Mouse (Mus musculus) midbrain, embryonic 13.5 days (tissue): ENCODE measurements at regions not wholly inside any gene's neighbourhood (a gene's known extent, or its start where the extent isn't known, plus 50 kb on each side); places are given as distances from the start of the nearest gene placed in this dataset.

Experiments used
- ATAC-seq: fragments of 200-750 bp; cut with Nextera tagmentation; 2 replicates; pipeline ENCODE4 v1.8.0; 2017; ENCODE audit warnings: mild to moderate bottlenecking, moderate TSS enrichment, moderate library complexity
- H3K27ac ChIP-seq: fragments of 300-500 bp; sonication (generic); 2 replicates; pipeline ENCODE4 v1.5.1; 2015; ENCODE audit warnings: inconsistent platforms, mild to moderate bottlenecking, moderate library complexity
- H3K27me3 ChIP-seq: fragments of 300-500 bp; sonication (generic); 2 replicates; pipeline ENCODE4 v1.6.1; 2015; ENCODE audit warnings: mild to moderate bottlenecking, inconsistent platforms
- H3K36me3 ChIP-seq: fragments of 300-500 bp; sonication (generic); 2 replicates; pipeline ENCODE4 v1.6.1; 2015; ENCODE audit warnings: mild to moderate bottlenecking, inconsistent platforms
- H3K4me1 ChIP-seq: fragments of 300-500 bp; sonication (generic); replicated peaks from 2 replicates; pipeline ENCODE4 v1.6.1; 2015; ENCODE audit warnings: inconsistent platforms
- H3K4me2 ChIP-seq: fragments of 300-500 bp; sonication (generic); replicated peaks from 2 replicates; pipeline ENCODE4 v1.6.1; 2015; ENCODE audit warnings: moderate library complexity, mild to moderate bottlenecking, inconsistent platforms
- H3K4me3 ChIP-seq: fragments of 300-500 bp; sonication (generic); replicated peaks from 2 replicates; pipeline ENCODE4 v1.5.1; 2015; ENCODE audit warnings: mild to moderate bottlenecking, inconsistent platforms
- H3K9ac ChIP-seq: fragments of 300-500 bp; sonication (generic); replicated peaks from 2 replicates; pipeline ENCODE4 v1.6.1; 2015; ENCODE audit warnings: mild to moderate bottlenecking, inconsistent platforms
- H3K9me3 ChIP-seq: fragments of 300-500 bp; sonication (generic); 2 replicates; pipeline ENCODE4 v1.6.1; 2016; ENCODE audit warnings: mild to moderate bottlenecking, inconsistent platforms
- WGBS: fragments of 180-500 bp; shearing (Covaris S2); methylation state at CpG from one replicate; pipeline ENCODE4 v1.1.7; 2015; 5-methylcytosine and 5-hydroxymethylcytosine counted together

- Histone ChIP-seq H3K4me2 (no peak overlapping the region), H3K9ac (no peak overlapping the region), H3K4me3 (no peak overlapping the region), H3K27me3 (no peaks in the 10 kb centered on the region), H3K36me3 (no peaks in the 10 kb centered on the region), H3K4me1 (no peaks in the 10 kb centered on the region), H3K27ac (no peak overlapping the region), H3K9me3 (no peaks in the 10 kb centered on the region)
- 88% methylated on average over 7 of the region's 7 CpGs for WGBS
- ATAC-seq, result no peak
Observed at GRCm38 (mm10) chr5:119169274-119169673, 501.2 kb upstream of the Tbx3 start.

- H3K4me3 ChIP-seq, result no peak overlapping the region
- no peaks in the 10 kb centered on the region for H3K27me3 ChIP-seq
- no peak overlapping the region for H3K9ac ChIP-seq
- H3K36me3 ChIP-seq, result no peaks in the 10 kb centered on the region
- 90% methylated on average over 1 of the region's 1 CpGs for WGBS
- H3K9me3 ChIP-seq, result no peaks in the 10 kb centered on the region
- H3K27ac ChIP-seq, result no peak overlapping the region
- ATAC-seq, result no peak
- H3K4me1 ChIP-seq, result no peaks in the 10 kb centered on the region
- H3K4me2 ChIP-seq, result no peak overlapping the region
Observed at GRCm38 (mm10) chr5:119171626-119172025, 498.8 kb upstream of the Tbx3 start.

- no peak for ATAC-seq
- H3K27me3 ChIP-seq, result no peaks in the 10 kb centered on the region
- H3K4me3 ChIP-seq, result no peak overlapping the region
- WGBS, result 74% methylated on average over 9 of the region's 9 CpGs
- H3K36me3 ChIP-seq, result no peaks in the 10 kb centered on the region
- H3K9ac ChIP-seq, result no peak overlapping the region
- no peaks in the 10 kb centered on the region for H3K9me3 ChIP-seq
- H3K4me1 ChIP-seq, result no peaks in the 10 kb centered on the region
- no peak overlapping the region for H3K27ac ChIP-seq
- H3K4me2 ChIP-seq, result no peak overlapping the region
Observed at GRCm38 (mm10) chr5:119178805-119179204, 491.7 kb upstream of the Tbx3 start.

- 77% methylated on average over 5 of the region's 5 CpGs for WGBS
- no peaks in the 10 kb centered on the region for H3K36me3 ChIP-seq
Observed at GRCm38 (mm10) chr5:119183545-119184047, 486.9 kb upstream of the Tbx3 start.

GRCm38 (mm10) chr5:119186611-119187010 is 483.9 kb upstream of the Tbx3 start:
- H3K4me3 ChIP-seq, result no peak overlapping the region
- no peak for ATAC-seq
- H3K9ac ChIP-seq, result no peak overlapping the region
- H3K27me3 ChIP-seq, result no peaks in the 10 kb centered on the region
- H3K27ac ChIP-seq, result no peak overlapping the region
- H3K4me2 ChIP-seq, result no peak overlapping the region
- peaks cover 3% of the 10 kb centered on the region; the same call in 1 of the 2 replicates for H3K9me3 ChIP-seq
- no peaks in the 10 kb centered on the region for H3K4me1 ChIP-seq
- H3K36me3 ChIP-seq, result no peaks in the 10 kb centered on the region
- 52% methylated on average over 3 of the region's 3 CpGs for WGBS

More at GRCm38 (mm10) chr5:119183545-119184047, 486.9 kb upstream of the Tbx3 start:
- H3K4me1 ChIP-seq, result no peaks in the 10 kb centered on the region
- H3K4me3 ChIP-seq, result no peak overlapping the region
- no peak overlapping the region for H3K4me2 ChIP-seq
- ATAC-seq, result no peak
- H3K9ac ChIP-seq, result no peak overlapping the region
- no peak overlapping the region for H3K27ac ChIP-seq
- H3K9me3 ChIP-seq, result no peaks in the 10 kb centered on the region
- H3K27me3 ChIP-seq, result no peaks in the 10 kb centered on the region

GRCm38 (mm10) chr5:119188476-119188875 is 482.0 kb upstream of the Tbx3 start:
- Histone ChIP-seq H3K9me3 (peaks cover 3% of the 10 kb centered on the region; the same call in 1 of the 2 replicates), H3K27ac (no peak overlapping the region), H3K36me3 (no peaks in the 10 kb centered on the region), H3K4me3 (no peak overlapping the region), H3K4me1 (no peaks in the 10 kb centered on the region), H3K27me3 (no peaks in the 10 kb centered on the region), H3K9ac (no peak overlapping the region), H3K4me2 (no peak overlapping the region)
- WGBS, result 50% methylated on average over 6 of the region's 6 CpGs
- ATAC-seq, result no peak

GRCm38 (mm10) chr5:119193699-119194681 is 476.5 kb upstream of the Tbx3 start:
- H3K4me3 ChIP-seq, result no peak overlapping the region
- H3K9me3 ChIP-seq, result peaks cover 3% of the 10 kb centered on the region; the same call in 1 of the 2 replicates
- H3K27me3 ChIP-seq, result no peaks in the 10 kb centered on the region
- no peak for ATAC-seq
- H3K27ac ChIP-seq, result no peak overlapping the region
- no peak overlapping the region for H3K4me2 ChIP-seq
- 57% methylated on average over 21 of the region's 21 CpGs for WGBS
- H3K36me3 ChIP-seq, result no peaks in the 10 kb centered on the region
- no peaks in the 10 kb centered on the region for H3K4me1 ChIP-seq
- no peak overlapping the region for H3K9ac ChIP-seq

- Histone ChIP-seq H3K4me2 (no peak overlapping the region), H3K4me1 (no peaks in the 10 kb centered on the region), H3K9me3 (no peaks in the 10 kb centered on the region), H3K27ac (no peak overlapping the region), H3K36me3 (no peaks in the 10 kb centered on the region), H3K27me3 (no peaks in the 10 kb centered on the region), H3K9ac (no peak overlapping the region), H3K4me3 (no peak overlapping the region)
- no peak for ATAC-seq
- 45% methylated on average over 9 of the region's 9 CpGs for WGBS
Observed at GRCm38 (mm10) chr5:119199906-119200305, 470.6 kb upstream of the Tbx3 start.

GRCm38 (mm10) chr5:119201251-119201650 is 469.2 kb upstream of the Tbx3 start:
- 77% methylated on average over 8 of the region's 8 CpGs for WGBS
- no peak overlapping the region for H3K9ac ChIP-seq
- H3K4me1 ChIP-seq, result no peaks in the 10 kb centered on the region

GRCm38 (mm10) chr5:119204736-119205135 is 465.7 kb upstream of the Tbx3 start:
- Histone ChIP-seq H3K4me2 (no peak overlapping the region), H3K4me1 (no peaks in the 10 kb centered on the region), H3K9ac (no peak overlapping the region), H3K4me3 (no peak overlapping the region), H3K36me3 (no peaks in the 10 kb centered on the region), H3K9me3 (no peaks in the 10 kb centered on the region), H3K27ac (no peak overlapping the region), H3K27me3 (no peaks in the 10 kb centered on the region)
- no peak for ATAC-seq
- 86% methylated on average over 2 of the region's 2 CpGs for WGBS

More at GRCm38 (mm10) chr5:119201251-119201650, 469.2 kb upstream of the Tbx3 start:
- Histone ChIP-seq H3K36me3 (no peaks in the 10 kb centered on the region), H3K27ac (no peak overlapping the region), H3K4me2 (no peak overlapping the region), H3K9me3 (no peaks in the 10 kb centered on the region), H3K4me3 (no peak overlapping the region), H3K27me3 (no peaks in the 10 kb centered on the region)
- no peak for ATAC-seq

- Histone ChIP-seq H3K27me3 (no peaks in the 10 kb centered on the region), H3K27ac (no peak overlapping the region), H3K4me3 (no peak overlapping the region), H3K9me3 (no peaks in the 10 kb centered on the region), H3K4me2 (no peak overlapping the region), H3K4me1 (no peaks in the 10 kb centered on the region), H3K36me3 (no peaks in the 10 kb centered on the region), H3K9ac (no peak overlapping the region)
- 78% methylated on average over 13 of the region's 13 CpGs for WGBS
- no peak for ATAC-seq
Observed at GRCm38 (mm10) chr5:119208077-119208476, 462.4 kb upstream of the Tbx3 start.

- WGBS, result 85% methylated on average over 4 of the region's 4 CpGs
- no peak overlapping the region for H3K9ac ChIP-seq
- no peaks in the 10 kb centered on the region for H3K27me3 ChIP-seq
- H3K27ac ChIP-seq, result no peak overlapping the region
- H3K36me3 ChIP-seq, result no peaks in the 10 kb centered on the region
- H3K4me1 ChIP-seq, result peaks cover 5% of the 10 kb centered on the region; the same call in 1 of the 2 replicates
- no peak overlapping the region for H3K4me3 ChIP-seq
- no peak overlapping the region for H3K4me2 ChIP-seq
- no peak for ATAC-seq
- no peaks in the 10 kb centered on the region for H3K9me3 ChIP-seq
Observed at GRCm38 (mm10) chr5:119213196-119213595, 457.3 kb upstream of the Tbx3 start.
